Mouse (Mus musculus) heart, postnatal 0 days (tissue): ENCODE measurements around the gene Gata2. TPM values are rescaled to one million over a fixed set of nuclear protein-coding genes. Genes with fewer than 3 reads are reported as not detected.
A peak's percentile ranks its signal among the peaks of the same experiment; 100 is the strongest.

Source experiments
- ATAC-seq: fragments of 200-750 bp; cut with Nextera tagmentation; 2 replicates; pipeline ENCODE4 v1.8.0; 2017; ENCODE audit warnings: low read depth, moderate number of reproducible peaks, moderate library complexity; ENCODE audit not compliant: insufficient read depth
- DNase-seq: peaks from one replicate; pipeline ENCODE4 v3.0.0-alpha.2; 2016; ENCODE audit warnings: low spot score
- H3K27ac ChIP-seq: fragments of 300-500 bp; sonication (generic); 2 replicates; pipeline ENCODE4 v1.5.1; 2014; ENCODE audit warnings: low read depth, mild to moderate bottlenecking
- H3K27me3 ChIP-seq: fragments of 300-500 bp; sonication (generic); 2 replicates; pipeline ENCODE4 v1.6.1; 2014; ENCODE audit warnings: low read length, mixed read lengths; ENCODE audit not compliant: control insufficient read depth, insufficient read depth
- H3K36me3 ChIP-seq: fragments of 300-500 bp; sonication (generic); replicated peaks from 2 replicates; pipeline ENCODE4 v1.6.1; 2014; ENCODE audit warnings: low read length, mixed read lengths; ENCODE audit not compliant: control insufficient read depth, insufficient read depth
- H3K4me1 ChIP-seq: fragments of 300-500 bp; sonication (generic); 2 replicates; pipeline ENCODE4 v1.6.1; 2014; ENCODE audit warnings: antibody characterized with exemption; ENCODE audit not compliant: control insufficient read depth, insufficient read depth
- H3K4me2 ChIP-seq: fragments of 300-500 bp; sonication (generic); 2 replicates; pipeline ENCODE4 v1.6.1; 2014; ENCODE audit warnings: low read depth, mild to moderate bottlenecking, low read length, moderate library complexity
- H3K4me3 ChIP-seq: fragments of 300-500 bp; sonication (generic); 2 replicates; pipeline ENCODE4 v1.5.1; 2014; ENCODE audit warnings: low read depth, low read length
- H3K9ac ChIP-seq: fragments of 300-500 bp; sonication (generic); replicated peaks from 2 replicates; pipeline ENCODE4 v1.6.1; 2014; ENCODE audit warnings: low read depth, low read length, mixed read lengths
- H3K9me3 ChIP-seq: fragments of 300-500 bp; sonication (generic); replicated peaks from 2 replicates; pipeline ENCODE4 v1.6.1; 2016; ENCODE audit warnings: low read length; ENCODE audit not compliant: control insufficient read depth
- CTCF ChIP-seq: IDR thresholded peaks from 2 replicates; pipeline ENCODE4 v1.5.1; 2016; ENCODE audit warnings: antibody characterized with exemption, control low read depth, low read depth
- EP300 ChIP-seq: IDR thresholded peaks from 2 replicates; pipeline ENCODE4 v1.6.1; 2016; ENCODE audit warnings: antibody characterized with exemption, low read depth
- WGBS: fragments of 180-500 bp; shearing (Covaris S2); extraction: QIAGEN DNeasy Blood & Tissue Kit; methylation state at CpG from one replicate; pipeline ENCODE4 v1.1.7; 2014; 5-methylcytosine and 5-hydroxymethylcytosine counted together
- polyA plus RNA-seq: library from polyadenylated mRNA; unstranded; fragments of >200 nt; fragmentation: Nextera tagmentation; extraction: Ambion mirVana; gene quantifications from 2 replicates; pipeline ENCODE4 v1.2.1, GENCODE M21; 2015
- total RNA-seq: library from RNA; depleted of rRNA; stranded (reverse); fragments of >200 nt; gene quantifications from 2 replicates; pipeline ENCODE4 v1.2.3, GENCODE M21; 2014; ENCODE audit warnings: low replicate concordance

Gata2 gene
- total and polyA plus RNA-seq, 2 experiments from 2014 or later = 16.0 to 17.7 TPM

DNA sequence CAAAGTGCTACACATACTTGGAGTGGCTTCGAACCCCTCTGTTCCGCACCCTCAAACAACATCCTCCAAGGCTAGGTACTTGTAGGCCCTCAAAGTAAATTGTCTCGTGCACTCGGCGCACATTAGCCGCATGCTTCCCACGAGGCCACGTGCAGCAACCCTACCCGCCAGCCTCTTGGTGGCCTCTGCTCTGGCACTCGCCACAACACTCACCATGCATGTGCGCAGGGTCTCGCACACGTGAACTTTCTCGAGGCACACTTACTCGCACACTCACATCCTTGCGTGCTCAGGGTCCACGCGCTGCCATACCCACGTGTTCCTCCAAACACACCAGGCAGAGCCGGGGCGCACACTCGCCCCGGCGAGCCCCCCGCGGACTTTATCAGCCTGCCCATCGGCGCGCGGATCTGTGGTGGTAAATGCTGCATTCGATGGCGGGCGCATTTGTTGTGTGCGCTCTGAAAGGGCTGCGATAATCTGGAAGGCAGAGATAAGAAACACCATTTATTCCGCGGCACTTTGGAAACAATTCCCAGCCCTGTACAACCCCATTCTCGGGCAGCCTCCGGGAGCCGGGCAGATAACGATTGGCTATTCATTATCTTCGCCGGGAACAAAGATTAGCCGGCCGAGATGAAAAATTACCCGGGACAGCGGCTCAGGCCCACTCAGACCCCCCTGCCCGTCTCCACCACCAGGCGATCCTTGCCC, 3.2 kb upstream of the Gata2 start:
- TF ChIP-seq EP300 (no peak), CTCF (no peak)
- Histone ChIP-seq H3K27me3 (peaks cover 93% of the 10 kb centered on the region), H3K4me2 (no peak overlapping the region), H3K4me3 (peak overlapping the region; percentile 60; the same call in 1 of the 2 replicates), H3K27ac (no peak overlapping the region), H3K4me1 (peaks cover 10% of the 10 kb centered on the region), H3K9me3 (no peaks in the 10 kb centered on the region), H3K9ac (no peak overlapping the region), H3K36me3 (no peaks in the 10 kb centered on the region)
- DNase-seq (no peak), ATAC-seq (no peak)
- 9% methylated on average over 49 of the region's 49 CpGs for WGBS

DNA sequence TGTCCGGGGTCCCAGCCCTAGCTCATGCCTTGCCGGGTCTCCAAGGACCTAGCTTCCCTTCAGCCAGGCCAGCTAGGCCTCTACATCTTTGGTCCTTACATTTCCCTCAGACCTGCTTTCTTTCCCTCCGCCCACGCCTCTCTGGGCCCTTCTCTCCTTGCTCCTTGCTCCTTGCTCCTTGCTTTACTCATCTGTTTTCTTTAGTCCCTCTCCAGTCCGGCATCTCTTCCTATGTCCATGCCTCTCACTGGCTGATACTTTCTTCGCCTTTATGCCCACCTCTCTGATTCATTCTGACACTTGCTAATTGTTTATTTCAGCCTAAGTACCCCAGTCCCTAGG, 2.7 kb upstream of the Gata2 start:
- TF ChIP-seq EP300 (no peak), CTCF (no peak)
- Histone ChIP-seq H3K27me3 (peaks cover 97% of the 10 kb centered on the region), H3K4me1 (peaks cover 10% of the 10 kb centered on the region), H3K4me2 (no peak overlapping the region), H3K9me3 (no peaks in the 10 kb centered on the region), H3K4me3 (no peak overlapping the region), H3K9ac (no peak overlapping the region), H3K36me3 (no peaks in the 10 kb centered on the region), H3K27ac (no peak overlapping the region)
- DNase-seq (no peak), ATAC-seq (no peak)
- 55% methylated on average over 6 of the region's 6 CpGs for WGBS

DNA sequence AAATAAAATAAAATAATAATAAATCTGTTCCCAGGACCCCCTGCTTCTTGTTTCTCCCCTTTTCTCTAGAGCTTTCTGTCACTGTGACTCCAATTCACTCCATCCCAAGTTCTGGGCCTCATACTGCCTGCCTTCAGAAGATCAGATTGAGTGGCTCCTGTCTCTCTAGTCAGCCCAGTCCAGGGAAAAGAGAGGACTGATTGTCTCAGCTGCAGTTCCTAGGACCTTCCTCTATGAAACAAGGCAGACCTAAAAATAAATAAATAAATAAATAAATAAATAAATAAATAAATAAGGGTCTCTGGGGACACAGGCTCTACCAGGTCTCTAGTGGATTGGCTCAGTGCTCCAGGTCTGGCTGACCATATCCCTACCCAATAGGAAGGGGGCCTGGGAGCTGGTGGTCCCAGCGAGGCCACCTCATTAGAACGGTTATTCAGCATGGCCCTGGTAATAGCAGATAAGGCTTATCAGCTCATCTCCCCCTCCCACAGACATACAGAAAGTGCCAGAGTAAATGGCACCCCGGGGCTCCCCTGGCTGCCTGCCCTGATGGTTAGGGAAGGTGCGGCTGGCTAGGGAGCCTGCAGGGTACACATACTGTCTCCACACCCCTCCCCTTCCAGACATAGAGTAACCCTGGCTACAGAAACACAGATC, 2.1 kb upstream of the Gata2 start:
- WGBS = 31% methylated on average over 4 of the region's 4 CpGs
- no peak for ATAC-seq
- Histone ChIP-seq H3K4me3 (no peak overlapping the region), H3K36me3 (no peaks in the 10 kb centered on the region), H3K9ac (no peak overlapping the region), H3K4me2 (no peak overlapping the region), H3K27ac (no peak overlapping the region), H3K9me3 (no peaks in the 10 kb centered on the region), H3K4me1 (peaks cover 10% of the 10 kb centered on the region), H3K27me3 (peaks cover 100% of the 10 kb centered on the region)
- no peak for DNase-seq
- TF ChIP-seq CTCF = no peak
- TF ChIP-seq EP300 = no peak

DNA sequence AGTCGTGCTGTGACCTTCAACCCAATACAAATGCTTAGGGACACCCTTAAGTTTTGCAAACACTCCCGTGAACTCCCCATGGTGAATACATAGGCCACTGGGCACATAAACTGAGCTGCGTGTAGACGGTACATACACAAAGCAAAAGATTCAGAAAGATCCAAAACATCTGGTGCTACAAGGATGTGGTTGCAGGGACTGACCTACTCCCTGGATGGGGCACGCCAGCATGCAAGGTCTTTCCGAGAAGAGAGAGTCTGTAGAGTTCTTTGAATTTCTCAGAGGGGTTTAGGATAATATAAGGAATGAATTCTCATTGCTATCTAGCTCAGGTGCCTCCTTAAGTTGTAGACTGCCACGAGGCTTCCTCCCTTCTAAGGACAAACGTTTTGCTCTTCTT, 935 bp upstream of the Gata2 start:
- no peak overlapping the region for H3K9ac ChIP-seq
- H3K9me3 ChIP-seq = no peaks in the 10 kb centered on the region
- DNase-seq = no peak
- no peak for ATAC-seq
- H3K4me2 ChIP-seq = no peak overlapping the region
- WGBS = 31% methylated on average over 8 of the region's 8 CpGs
- H3K4me3 ChIP-seq = no peak overlapping the region
- no peak overlapping the region for H3K27ac ChIP-seq
- TF ChIP-seq EP300 (no peak), CTCF (no peak)
- peaks cover 100% of the 10 kb centered on the region for H3K27me3 ChIP-seq
- H3K36me3 ChIP-seq = no peaks in the 10 kb centered on the region
- H3K4me1 ChIP-seq = peaks cover 10% of the 10 kb centered on the region

DNA sequence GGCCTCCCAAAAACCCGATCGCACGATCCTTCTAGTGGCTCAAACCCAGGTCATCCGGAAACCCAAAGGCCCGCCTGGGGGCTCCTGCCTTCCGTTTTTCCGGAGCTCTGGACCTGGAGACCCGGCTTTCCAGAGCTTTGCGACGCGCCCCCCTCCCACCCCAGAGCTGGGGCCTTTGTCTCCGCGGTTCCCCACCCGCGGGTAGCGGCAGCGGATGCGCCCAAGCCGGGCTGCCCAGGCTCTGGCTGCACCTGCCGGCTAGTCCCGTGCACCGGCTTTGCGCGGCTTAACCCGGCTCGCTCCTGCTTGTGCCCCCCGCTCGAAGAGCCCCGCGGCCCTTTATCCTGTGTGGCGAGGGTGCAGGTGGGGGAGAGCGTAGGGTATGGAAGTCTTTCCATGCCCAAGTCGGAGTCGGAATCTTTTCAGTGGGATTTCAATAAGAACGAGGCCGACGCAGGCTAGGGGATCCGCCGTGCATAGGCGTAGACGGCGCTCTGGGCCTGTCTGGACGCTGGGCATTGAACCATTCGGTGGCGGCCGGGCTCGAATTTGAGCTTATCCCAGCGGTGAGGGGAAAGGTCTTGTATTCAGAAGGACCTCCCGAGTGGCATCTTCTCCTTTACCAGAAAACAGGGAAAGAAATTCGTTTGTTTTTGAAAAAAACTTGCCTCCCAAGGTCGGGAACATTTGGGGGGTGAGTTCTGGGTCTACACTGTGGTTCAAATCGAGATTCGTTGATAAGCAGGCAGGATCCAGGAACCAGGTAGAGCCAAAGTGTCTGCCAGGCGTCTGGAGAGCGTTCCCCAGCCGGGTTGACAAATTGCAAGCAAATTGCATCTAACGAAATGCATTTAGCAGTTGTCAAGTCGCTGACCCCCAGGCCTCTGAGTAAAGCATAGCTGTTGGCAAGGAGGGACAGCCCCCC, 624 bp downstream of the Gata2 start:
- H3K36me3 ChIP-seq = no peaks in the 10 kb centered on the region
- H3K9ac ChIP-seq = peak overlapping the region; percentile 45
- no peak for TF ChIP-seq EP300
- TF ChIP-seq CTCF = no peak
- H3K4me3 ChIP-seq = peak overlapping the region; percentile 53
- no peak overlapping the region for H3K27ac ChIP-seq
- H3K4me1 ChIP-seq = peaks cover 10% of the 10 kb centered on the region
- 7% methylated on average over 53 of the region's 58 CpGs for WGBS
- peak overlapping the region; percentile 64 for H3K4me2 ChIP-seq
- H3K27me3 ChIP-seq = peaks cover 100% of the 10 kb centered on the region
- no peaks in the 10 kb centered on the region for H3K9me3 ChIP-seq
- ATAC-seq (no peak), DNase-seq (no peak)
